ENCODE assay signal across 9 mouse cellular contexts in the genomic region with DNA sequence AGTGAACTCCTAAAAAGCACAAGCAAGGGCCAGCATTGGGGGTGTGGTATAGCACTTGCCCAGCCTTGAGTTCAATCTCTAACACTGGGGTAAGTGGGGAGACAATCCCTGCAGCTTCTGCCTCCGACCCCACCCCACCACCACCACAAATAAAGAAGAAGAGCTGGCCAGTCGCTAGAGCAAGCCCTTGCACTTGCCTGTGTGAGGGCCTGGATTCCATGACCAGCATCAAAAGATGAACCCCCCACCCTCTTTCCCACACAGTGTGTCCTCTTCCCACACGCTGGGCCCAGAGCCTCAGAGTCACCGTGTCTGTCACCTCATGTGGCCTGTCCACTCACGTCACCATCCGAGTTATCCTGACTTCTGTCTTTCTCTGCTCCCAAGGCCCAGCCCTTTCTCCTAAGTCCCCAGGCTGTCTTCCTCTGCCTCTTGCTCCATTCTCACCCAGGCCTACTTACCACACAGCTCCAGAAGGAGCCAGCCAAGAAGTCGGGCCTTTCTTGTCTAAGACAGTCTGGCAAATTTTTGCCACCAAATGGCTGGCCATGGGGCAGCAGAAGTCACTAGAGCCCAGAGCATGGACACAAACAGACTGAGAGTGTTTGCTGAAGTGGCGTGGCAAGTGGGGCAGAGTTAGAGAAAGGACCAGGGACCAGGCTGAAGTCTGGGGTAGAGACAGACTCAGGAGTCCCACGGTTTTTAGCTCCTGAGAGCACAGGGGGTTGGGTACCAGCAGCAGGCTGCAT. TPM values are rescaled to one million over a fixed set of nuclear protein-coding genes. Genes with fewer than 3 reads are reported as not detected.
DNase-seq lines count a peak whose midpoint lies in the region; ATAC-seq lines count a peak whose summit lies in the region.
"Had no signal": no experiment of that assay in that cellular context is flagged by ENCODE, and none has a peak within 500 bp of the region (broad histone marks: within the 10 kb centered on the region; RNA-seq: fewer than 3 reads in every experiment).

No protein-coding gene starts in this region.

- DNase-seq in heart, adult 18-20 months = no peak
- no peak for DNase-seq in neural tube, embryonic 11.5 days (ENCODE audit: low spot score)
- DNase-seq in neural tube, embryonic 10.5 days (ENCODE audit: extremely low spot score, low spot score) = no peak
- no peak for DNase-seq in right cerebral cortex, postnatal 25 days
- DNase-seq in adrenal gland, postnatal 4 days (ENCODE audit: low spot score in 2 of 2) = no peak

- H3K36me3 ChIP-seq in heart, embryonic 14.5 days (ENCODE audit: control insufficient read depth, insufficient read depth, low read length) = peaks cover 11% of the 10 kb centered on the region
- H3K36me3 ChIP-seq in neural tube, embryonic 11.5 days (ENCODE audit: control insufficient read depth, insufficient read depth, low read length) = 0 out of 2 replicates have a peak, but pooled peaks cover 2% of the 10 kb centered on the region
- H3K36me3 ChIP-seq in hindbrain, embryonic 13.5 days = no peaks in the 10 kb centered on the region
- no peaks in the 10 kb centered on the region for H3K36me3 ChIP-seq in stomach, embryonic 15.5 days

- WGBS in heart, embryonic 14.5 days = 59% methylated on average over 9 of the region's 9 CpGs
- 31% methylated on average over 9 of the region's 9 CpGs for WGBS in neural tube, embryonic 11.5 days
- WGBS in hindbrain, embryonic 13.5 days = 21% methylated on average over 9 of the region's 9 CpGs
- 61% methylated on average over 9 of the region's 9 CpGs for WGBS in stomach, embryonic 15.5 days

- no peak overlapping the region; a peak in 1 of 4 replicates for H3K4me3 ChIP-seq in heart, embryonic 14.5 days (ENCODE audit: control insufficient read depth in 1 of 2, insufficient read depth in 1 of 2, low read depth in 1 of 2, low read length in 2 of 2)
- H3K4me3 ChIP-seq in neural tube, embryonic 11.5 days (ENCODE audit: low read depth, low read length) = peak overlapping the region; percentile 19
- 0 out of 2 replicates have a peak overlapping the region, but pooled peaks have one; percentile 17 for H3K4me3 ChIP-seq in hindbrain, embryonic 13.5 days
- H3K4me3 ChIP-seq in stomach, embryonic 15.5 days (replicated peaks) = no peak overlapping the region; the same call in 1 of the 2 replicates

- H3K27ac ChIP-seq in heart, embryonic 14.5 days (replicated peaks in 1 of 2; ENCODE audit: control insufficient read depth in 1 of 2, insufficient read depth in 1 of 2, low read depth in 2 of 2, low read length in 2 of 2) = no peak overlapping the region
- H3K27ac ChIP-seq in neural tube, embryonic 11.5 days (ENCODE audit: low read depth, low read length) = peak overlapping the region; percentile 92
- peak overlapping the region; percentile 84 for H3K27ac ChIP-seq in hindbrain, embryonic 13.5 days
- H3K27ac ChIP-seq in stomach, embryonic 15.5 days = no peak overlapping the region

- H3K9ac ChIP-seq in heart, embryonic 14.5 days (ENCODE audit: low read length) = peak overlapping the region; percentile 5; the same call in 1 of the 2 replicates
- peak overlapping the region; percentile 59 for H3K9ac ChIP-seq in neural tube, embryonic 11.5 days (ENCODE audit: low read length)
- peak overlapping the region; percentile 58 for H3K9ac ChIP-seq in hindbrain, embryonic 13.5 days
- no peak overlapping the region for H3K9ac ChIP-seq in stomach, embryonic 15.5 days

- peaks cover 3 to 8% of the 10 kb centered on the region in 2 experiments; a peak in 3 of 4 replicates for H3K4me1 ChIP-seq in heart, embryonic 14.5 days (ENCODE audit: control insufficient read depth in 2 of 2, insufficient read depth in 2 of 2, low read length in 2 of 2)
- peaks cover 32% of the 10 kb centered on the region for H3K4me1 ChIP-seq in neural tube, embryonic 11.5 days (ENCODE audit: control insufficient read depth, insufficient read depth, low read length)
- H3K4me1 ChIP-seq in hindbrain, embryonic 13.5 days (replicated peaks) = peaks cover 58% of the 10 kb centered on the region
- H3K4me1 ChIP-seq in stomach, embryonic 15.5 days = peaks cover 6% of the 10 kb centered on the region; the same call in 1 of the 2 replicates

- no peak for ATAC-seq in heart, embryonic 14.5 days (ENCODE audit: insufficient number of reproducible peaks, insufficient read depth, low FRiP score, low read depth)
- 0 out of 2 replicates have a peak, but pooled peaks have one; percentile 2 for ATAC-seq in neural tube, embryonic 11.5 days (ENCODE audit: insufficient read depth, low FRiP score, low TSS enrichment)
- no peak; the same call in 1 of the 2 replicates for ATAC-seq in hindbrain, embryonic 13.5 days (ENCODE audit: low FRiP score)
- ATAC-seq in stomach, embryonic 15.5 days (ENCODE audit: insufficient read depth, low FRiP score, low read depth) = no peak

- H3K4me2 ChIP-seq in heart, embryonic 14.5 days (ENCODE audit: low read length) = peak overlapping the region; percentile 57; the same call in 1 of the 2 replicates
- peak overlapping the region; percentile 41 for H3K4me2 ChIP-seq in neural tube, embryonic 11.5 days (ENCODE audit: low read depth)
- H3K4me2 ChIP-seq in hindbrain, embryonic 13.5 days = peak overlapping the region; percentile 48
- peak overlapping the region; percentile 45 for H3K4me2 ChIP-seq in stomach, embryonic 15.5 days

- no peaks in the 10 kb centered on the region for H3K27me3 ChIP-seq in heart, embryonic 14.5 days (ENCODE audit: control insufficient read depth, insufficient read depth, low read length)
- no peaks in the 10 kb centered on the region for H3K27me3 ChIP-seq in neural tube, embryonic 11.5 days (ENCODE audit: control insufficient read depth, insufficient read depth, low read length)
- no peaks in the 10 kb centered on the region for H3K27me3 ChIP-seq in hindbrain, embryonic 13.5 days
- H3K27me3 ChIP-seq in stomach, embryonic 15.5 days (replicated peaks) = no peaks in the 10 kb centered on the region

- 0 out of 2 replicates have a peak, but pooled peaks cover 3% of the 10 kb centered on the region for H3K9me3 ChIP-seq in heart, embryonic 14.5 days (ENCODE audit: control insufficient read depth, low read length)
- no peaks in the 10 kb centered on the region for H3K9me3 ChIP-seq in neural tube, embryonic 11.5 days (ENCODE audit: control insufficient read depth, low read length)
- no peaks in the 10 kb centered on the region for H3K9me3 ChIP-seq in hindbrain, embryonic 13.5 days
- no peaks in the 10 kb centered on the region for H3K9me3 ChIP-seq in stomach, embryonic 15.5 days

RNA-seq across cellular contexts. Expression of a gene that starts 2.9 kb away (rescaled TPM):
- 8.2 and 8.3 TPM in 2 replicates for polyA plus RNA-seq in heart, embryonic 14.5 days (2014; fragmentation: Nextera tagmentation; extraction: Ambion mirVana)
- total RNA-seq in heart, adult 18-20 months (2021) = 10 to 100 TPM; 10.8 to 11.0 TPM
- polyA plus RNA-seq in neural tube, embryonic 11.5 days (2014; fragmentation: Nextera tagmentation; extraction: Ambion mirVana) = 34.1 and 34.9 TPM in 2 replicates
- polyA plus RNA-seq in hindbrain, embryonic 13.5 days (2015; fragmentation: Nextera tagmentation; extraction: Ambion mirVana) = 36.7 and 40.1 TPM in 2 replicates
- polyA plus RNA-seq in stomach, embryonic 15.5 days (2015; fragmentation: Nextera tagmentation; extraction: Ambion mirVana) = 18.0 and 21.1 TPM in 2 replicates
- total RNA-seq in adrenal gland, postnatal 4 days (2021) = 10 to 100 TPM; 18.3 to 20.0 TPM

RNA-seq across cellular contexts. Expression of a gene that starts 32.4 kb away (rescaled TPM):
- polyA plus RNA-seq in heart, embryonic 14.5 days (2014; fragmentation: Nextera tagmentation; extraction: Ambion mirVana) = 6.5 and 7.1 TPM in 2 replicates
- 10 to 100 TPM; 14.1 to 14.5 TPM for total RNA-seq in heart, adult 18-20 months (2021)
- 3.3 and 3.7 TPM in 2 replicates for polyA plus RNA-seq in neural tube, embryonic 11.5 days (2014; fragmentation: Nextera tagmentation; extraction: Ambion mirVana)
- polyA plus RNA-seq in hindbrain, embryonic 13.5 days (2015; fragmentation: Nextera tagmentation; extraction: Ambion mirVana) = 1.6 TPM in 2 replicates
- polyA plus RNA-seq in stomach, embryonic 15.5 days (2015; fragmentation: Nextera tagmentation; extraction: Ambion mirVana) = 6.6 and 7.6 TPM in 2 replicates
- 10 to 100 TPM; 11.8 to 14.5 TPM for total RNA-seq in adrenal gland, postnatal 4 days (2021)
- total RNA-seq: common myeloid progenitor, adult 5-6 weeks had no signal

RNA-seq across cellular contexts. Expression of a gene that starts 51.8 kb away (rescaled TPM):
- not detected in 2 replicates for polyA plus RNA-seq in heart, embryonic 14.5 days (2014; fragmentation: Nextera tagmentation; extraction: Ambion mirVana)
- 1 to 10 TPM; 1.6 to 2.2 TPM for total RNA-seq in heart, adult 18-20 months (2021)
- 0.15 and 0.73 TPM in 2 replicates for polyA plus RNA-seq in neural tube, embryonic 11.5 days (2014; fragmentation: Nextera tagmentation; extraction: Ambion mirVana)
- polyA plus RNA-seq in hindbrain, embryonic 13.5 days (2015; fragmentation: Nextera tagmentation; extraction: Ambion mirVana) = 4.6 and 5.0 TPM in 2 replicates
- 0.10 and 0.12 TPM in 2 replicates for polyA plus RNA-seq in stomach, embryonic 15.5 days (2015; fragmentation: Nextera tagmentation; extraction: Ambion mirVana)
- 1 to 10 TPM; 3.9 to 4.2 TPM for total RNA-seq in adrenal gland, postnatal 4 days (2021)
- total RNA-seq: common myeloid progenitor, adult 5-6 weeks had no signal

Comparison
In these comparisons a context has a peak if more than half of its experiments do, and no peak if none do; other contexts are left out.
1. H3K27ac ChIP-seq: peak in neural tube, embryonic 11.5 days (single experiment) and hindbrain, embryonic 13.5 days (single experiment); none in heart, embryonic 14.5 days (0 of 2) and stomach, embryonic 15.5 days (single experiment).
2. H3K4me3 ChIP-seq: peak in neural tube, embryonic 11.5 days (single experiment) and hindbrain, embryonic 13.5 days (single experiment); none in heart, embryonic 14.5 days (0 of 2) and stomach, embryonic 15.5 days (single experiment).
3. Peak in every context shown above with its lines, with median percentiles within 50 percentile points of each other: H3K4me2 ChIP-seq.